Mouse (Mus musculus): ENCODE data around the gene Aldh3a1. TPM values are rescaled to one million over a fixed set of nuclear protein-coding genes. Genes with fewer than 3 reads are reported as not detected.
A peak's percentile ranks its signal among the peaks of the same experiment; 100 is the strongest.

Aldh3a1 gene
- 0.11 TPM in 1 of 2 replicates, not detected in the other for polyA plus RNA-seq (2014; fragmentation: Nextera tagmentation; extraction: Ambion mirVana)

GRCm38 (mm10) chr11:61207487-61208246 is at the start of gene Aldh3a1:
Gene Aldh3a1 (plus strand): TSS chr11:61207537.
- no peaks in the 10 kb centered on the region for H3K36me3 ChIP-seq (ENCODE audit: insufficient read depth)
- no peak within 1 kb of the TSS for H3K27ac ChIP-seq (ENCODE audit: low read depth)
- no peak within 1 kb of the TSS for H3K9ac ChIP-seq
- no peaks in the 10 kb centered on the region for H3K4me1 ChIP-seq (ENCODE audit: insufficient read depth)
- ATAC-seq (ENCODE audit: insufficient read depth) (no peak), DNase-seq (no peak)
- H3K4me2 ChIP-seq: no peak within 1 kb of the TSS
- peaks cover 9% of the 10 kb centered on the region; the same call in 1 of the 2 replicates for H3K27me3 ChIP-seq (ENCODE audit: insufficient read depth, low read length)
- WGBS: 53% methylated on average over 10 of the region's 10 CpGs
- TF ChIP-seq CTCF (IDR thresholded peaks at IDR 0.05; ENCODE audit: low read depth): no peak
- H3K4me3 ChIP-seq (ENCODE audit: low read depth, low read length): no peak within 1 kb of the TSS
- H3K9me3 ChIP-seq (ENCODE audit: low read depth, low read length): no peaks in the 10 kb centered on the region

- Histone ChIP-seq H3K9me3 (ENCODE audit: low read depth, low read length) (no peaks in the 10 kb centered on the region), H3K9ac (no peak overlapping the region), H3K27ac (ENCODE audit: low read depth) (no peak overlapping the region), H3K4me1 (ENCODE audit: insufficient read depth) (no peaks in the 10 kb centered on the region), H3K4me2 (no peak overlapping the region), H3K4me3 (ENCODE audit: low read depth, low read length) (no peak overlapping the region), H3K27me3 (ENCODE audit: insufficient read depth, low read length) (no peaks in the 10 kb centered on the region), H3K36me3 (ENCODE audit: insufficient read depth) (peaks cover 100% of the 10 kb centered on the region)
- 75% methylated on average over 3 of the region's 3 CpGs for WGBS
- TF ChIP-seq CTCF (IDR thresholded peaks at IDR 0.05; ENCODE audit: low read depth): no peak
- peak; percentile 24 for DNase-seq
- ATAC-seq (ENCODE audit: insufficient read depth): no peak
Measured at GRCm38 (mm10) chr11:61158141-61158540, 49.2 kb upstream of the Aldh3a1 start.

- WGBS: 73% methylated on average over 11 of the region's 11 CpGs
- ATAC-seq (ENCODE audit: insufficient read depth): no peak
- Histone ChIP-seq H3K4me1 (ENCODE audit: insufficient read depth) (no peaks in the 10 kb centered on the region), H3K27me3 (ENCODE audit: insufficient read depth, low read length) (no peaks in the 10 kb centered on the region), H3K27ac (ENCODE audit: low read depth) (no peak overlapping the region), H3K9me3 (ENCODE audit: low read depth, low read length) (no peaks in the 10 kb centered on the region), H3K9ac (no peak overlapping the region), H3K4me2 (no peak overlapping the region), H3K36me3 (ENCODE audit: insufficient read depth) (peaks cover 98% of the 10 kb centered on the region), H3K4me3 (ENCODE audit: low read depth, low read length) (no peak overlapping the region)
- no peak for TF ChIP-seq CTCF (IDR thresholded peaks at IDR 0.05; ENCODE audit: low read depth)
- peak; percentile 19 for DNase-seq
Measured at GRCm38 (mm10) chr11:61159796-61160732, 47.3 kb upstream of the Aldh3a1 start.

- TF ChIP-seq CTCF (IDR thresholded peaks at IDR 0.05; ENCODE audit: low read depth): no peak
- Histone ChIP-seq H3K4me3 (ENCODE audit: low read depth, low read length) (no peak overlapping the region), H3K27me3 (ENCODE audit: insufficient read depth, low read length) (no peaks in the 10 kb centered on the region), H3K4me1 (ENCODE audit: insufficient read depth) (no peaks in the 10 kb centered on the region), H3K9me3 (ENCODE audit: low read depth, low read length) (no peaks in the 10 kb centered on the region), H3K27ac (ENCODE audit: low read depth) (no peak overlapping the region), H3K36me3 (ENCODE audit: insufficient read depth) (peaks cover 97% of the 10 kb centered on the region), H3K9ac (no peak overlapping the region), H3K4me2 (no peak overlapping the region)
- DNase-seq (no peak), ATAC-seq (ENCODE audit: insufficient read depth) (no peak)
- 91% methylated on average over 13 of the region's 13 CpGs for WGBS
Measured at GRCm38 (mm10) chr11:61161121-61161520, 46.2 kb upstream of the Aldh3a1 start.

GRCm38 (mm10) chr11:61162776-61163175 is 44.6 kb upstream of the Aldh3a1 start:
- Histone ChIP-seq H3K4me2 (no peak overlapping the region), H3K4me3 (ENCODE audit: low read depth, low read length) (no peak overlapping the region), H3K36me3 (ENCODE audit: insufficient read depth) (peaks cover 97% of the 10 kb centered on the region), H3K27me3 (ENCODE audit: insufficient read depth, low read length) (no peaks in the 10 kb centered on the region), H3K9ac (no peak overlapping the region), H3K27ac (ENCODE audit: low read depth) (no peak overlapping the region), H3K9me3 (ENCODE audit: low read depth, low read length) (no peaks in the 10 kb centered on the region), H3K4me1 (ENCODE audit: insufficient read depth) (no peaks in the 10 kb centered on the region)
- DNase-seq (no peak), ATAC-seq (ENCODE audit: insufficient read depth) (no peak)
- TF ChIP-seq CTCF (IDR thresholded peaks at IDR 0.05; ENCODE audit: low read depth): no peak
- WGBS: 93% methylated on average over 14 of the region's 14 CpGs

- no peak overlapping the region for H3K27ac ChIP-seq (ENCODE audit: low read depth)
- no peak for DNase-seq
- 80% methylated on average over 3 of the region's 3 CpGs for WGBS
Measured at GRCm38 (mm10) chr11:61163341-61163740, 44.0 kb upstream of the Aldh3a1 start.

GRCm38 (mm10) chr11:61164366-61164765 is 43.0 kb upstream of the Aldh3a1 start:
- no peak for DNase-seq
- H3K36me3 ChIP-seq (ENCODE audit: insufficient read depth): peaks cover 87% of the 10 kb centered on the region

More at GRCm38 (mm10) chr11:61163341-61163740, 44.0 kb upstream of the Aldh3a1 start:
- Histone ChIP-seq H3K9ac (no peak overlapping the region), H3K4me3 (ENCODE audit: low read depth, low read length) (no peak overlapping the region), H3K9me3 (ENCODE audit: low read depth, low read length) (no peaks in the 10 kb centered on the region), H3K27me3 (ENCODE audit: insufficient read depth, low read length) (no peaks in the 10 kb centered on the region), H3K4me2 (no peak overlapping the region), H3K36me3 (ENCODE audit: insufficient read depth) (peaks cover 96% of the 10 kb centered on the region), H3K4me1 (ENCODE audit: insufficient read depth) (no peaks in the 10 kb centered on the region)
- no peak for ATAC-seq (ENCODE audit: insufficient read depth)
- TF ChIP-seq CTCF (IDR thresholded peaks at IDR 0.05; ENCODE audit: low read depth): no peak

More at GRCm38 (mm10) chr11:61164366-61164765, 43.0 kb upstream of the Aldh3a1 start:
- ATAC-seq (ENCODE audit: insufficient read depth): no peak
- H3K9me3 ChIP-seq (ENCODE audit: low read depth, low read length): no peaks in the 10 kb centered on the region
- 94% methylated on average over 6 of the region's 6 CpGs for WGBS
- H3K27ac ChIP-seq (ENCODE audit: low read depth): no peak overlapping the region
- H3K4me1 ChIP-seq (ENCODE audit: insufficient read depth): no peaks in the 10 kb centered on the region
- H3K4me2 ChIP-seq: no peak overlapping the region
- H3K27me3 ChIP-seq (ENCODE audit: insufficient read depth, low read length): no peaks in the 10 kb centered on the region
- H3K9ac ChIP-seq: no peak overlapping the region
- H3K4me3 ChIP-seq (ENCODE audit: low read depth, low read length): no peak overlapping the region
- TF ChIP-seq CTCF (IDR thresholded peaks at IDR 0.05; ENCODE audit: low read depth): no peak

All from lung, embryonic 14.5 days (tissue).